Comparison of ENCODE assay signal across 8 mouse cellular contexts in genomic region chr11:103101481-103101865, GRCm38 (mm10). TPM values are rescaled to one million over a fixed set of nuclear protein-coding genes. Genes with fewer than 3 reads are reported as not detected.
DNase-seq lines count a peak whose midpoint lies in the region; ATAC-seq and TF ChIP-seq lines count a peak whose summit lies in the region.

Gene Plcd3 (minus strand): TSS chr11:103101658.
Gene Acbd4 (plus strand): TSS chr11:103101682.

- no peaks in the 10 kb centered on the region; the same call in 1 of the 2 replicates for H3K9me3 ChIP-seq in hindbrain, embryonic 13.5 days

- peaks cover 74% of the 10 kb centered on the region for H3K27me3 ChIP-seq in hindbrain, embryonic 13.5 days

- H3K4me2 ChIP-seq in hindbrain, embryonic 13.5 days, result peak within 1 kb of the TSS; percentile 73

- peak; percentile 36; the same call in 1 of the 2 replicates for ATAC-seq in hindbrain, embryonic 13.5 days (ENCODE audit: low FRiP score)

- no peak within 1 kb of the TSS for H3K27ac ChIP-seq in hindbrain, embryonic 13.5 days
- peak within 1 kb of the TSS; percentile 96 for H3K27ac ChIP-seq in left cerebral cortex, adult 2 months

- under 1% methylated on average over 34 of the region's 34 CpGs for WGBS in hindbrain, embryonic 13.5 days

- peak within 1 kb of the TSS; percentile 47 for H3K4me3 ChIP-seq in hindbrain, embryonic 13.5 days
- peak within 1 kb of the TSS; percentile 56 for H3K4me3 ChIP-seq in left cerebral cortex, adult 2 months

- peaks cover 30% of the 10 kb centered on the region for H3K4me1 ChIP-seq in hindbrain, embryonic 13.5 days (replicated peaks)

- H3K36me3 ChIP-seq in hindbrain, embryonic 13.5 days, result no peaks in the 10 kb centered on the region

- peak within 1 kb of the TSS; percentile 68 for H3K9ac ChIP-seq in hindbrain, embryonic 13.5 days

- no peak for TF ChIP-seq CTCF in left cerebral cortex, adult 2 months (IDR thresholded peaks at IDR 0.05)

- intact Hi-C loops in left cerebral cortex, adult 2 months (cut with DNase I), result no loop called here

- DNase-seq in ZHBTc4 (ENCODE audit: low read depth, low spot score), result peak; percentile 88
- peak; percentile 69 to 73 for DNase-seq in cerebellum, postnatal 14 days
- DNase-seq in gastrocnemius, adult 18-20 months (ENCODE audit: low spot score), result peak; percentile 91
- peak; percentile 72 to 73 for DNase-seq in left cerebral cortex, adult 2 months (ENCODE audit: extremely low spot score in 1 of 2, low spot score in 2 of 2)
- DNase-seq in lung, postnatal 4 days, result peak; percentile 85 to 87
- DNase-seq in right cerebral cortex, adult 18-20 months, result peak; percentile 74
- peak; percentile 75 for DNase-seq in urinary bladder, postnatal 25 days (ENCODE audit: low spot score)

RNA-seq across cellular contexts. Expression of gene Plcd3, which starts in this region (rescaled TPM):
- 1 to 10 TPM; 6.9 to 9.4 TPM for total RNA-seq in gastrocnemius, adult 18-20 months (2021)
- 1.5 and 1.9 TPM in 2 replicates for polyA plus RNA-seq in hindbrain, embryonic 13.5 days (2015; fragmentation: Nextera tagmentation; extraction: Ambion mirVana)
- total RNA-seq in left cerebral cortex, adult 2 months (2021), result 10 to 100 TPM; 16.5 to 19.0 TPM

RNA-seq across cellular contexts. Expression of gene Acbd4, which starts in this region (rescaled TPM):
- total RNA-seq in gastrocnemius, adult 18-20 months (2021), result 10 to 100 TPM; 36.1 to 38.9 TPM
- 7.3 and 9.0 TPM in 2 replicates for polyA plus RNA-seq in hindbrain, embryonic 13.5 days (2015; fragmentation: Nextera tagmentation; extraction: Ambion mirVana)
- total RNA-seq in left cerebral cortex, adult 2 months (2021), result 10 to 100 TPM; 72.3 to 88.2 TPM
